Mouse (Mus musculus) embryo, embryonic 11 days (tissue): ENCODE measurements around the gene Commd7.

Experiments
- DNase-seq: peaks from one replicate; pipeline ENCODE4 v3.0.0-alpha.2; 2015

Gene Commd7

DNA sequence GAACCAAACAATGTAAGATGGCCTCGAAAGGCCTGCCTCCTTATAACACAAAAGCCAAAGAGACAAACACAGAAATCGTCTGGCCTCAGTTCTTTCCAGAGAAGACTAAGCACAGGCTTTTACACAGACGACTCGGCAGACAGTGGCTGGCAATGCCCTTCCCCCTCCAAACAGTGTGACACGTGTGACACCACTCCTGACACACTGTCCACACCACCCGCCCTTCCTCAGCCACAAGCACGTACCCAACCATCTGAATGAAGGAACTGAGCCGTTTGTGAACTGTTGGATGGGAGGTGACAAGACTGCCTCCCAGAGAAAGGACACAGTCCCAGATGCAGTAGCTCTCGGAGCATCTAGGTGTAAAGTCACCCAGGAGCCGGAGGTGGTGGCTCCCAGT lies 13.7 kb downstream of the Commd7 start:
- DNase-seq = no peak

DNA sequence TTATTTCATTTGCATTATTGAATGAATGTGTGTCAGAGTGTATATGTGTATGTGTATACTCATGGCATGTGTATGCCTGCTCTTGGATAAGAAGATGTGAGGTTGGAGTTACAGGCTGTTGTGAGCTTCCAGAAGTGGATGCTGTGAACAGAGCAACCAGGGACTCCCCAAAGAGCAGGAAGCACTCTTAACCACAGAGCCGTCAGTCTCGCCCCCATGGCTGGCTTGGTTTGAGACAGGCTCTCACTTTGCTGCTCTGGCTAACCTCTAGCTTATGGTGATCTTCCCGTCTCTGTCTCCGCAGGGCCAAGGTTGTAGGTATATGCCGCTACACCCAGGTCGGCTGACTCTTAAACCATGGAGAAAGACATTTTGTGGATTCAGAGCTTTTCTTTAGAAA lies 14.1 kb downstream of the Commd7 start:
- DNase-seq = no peak

DNA sequence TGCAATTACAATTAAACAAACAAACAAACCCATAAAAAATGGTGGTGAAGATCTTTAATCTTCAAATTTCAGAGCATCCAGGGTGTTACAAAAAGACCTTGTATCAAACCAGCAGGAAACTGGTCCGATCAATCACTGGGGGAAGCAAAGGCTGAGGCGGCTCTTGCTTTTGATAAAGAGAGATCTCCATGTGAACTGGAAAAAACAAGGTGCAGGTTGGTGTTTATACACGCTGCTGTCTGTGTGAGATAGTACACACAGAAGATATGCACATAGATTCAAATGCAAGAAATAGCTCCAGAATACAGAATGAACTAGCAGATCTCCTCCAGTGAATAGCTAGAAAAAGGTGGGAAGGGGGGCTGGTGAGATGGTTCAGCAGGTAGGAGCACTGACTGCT lies 15.7 kb downstream of the Commd7 start:
- no peak for DNase-seq

DNA sequence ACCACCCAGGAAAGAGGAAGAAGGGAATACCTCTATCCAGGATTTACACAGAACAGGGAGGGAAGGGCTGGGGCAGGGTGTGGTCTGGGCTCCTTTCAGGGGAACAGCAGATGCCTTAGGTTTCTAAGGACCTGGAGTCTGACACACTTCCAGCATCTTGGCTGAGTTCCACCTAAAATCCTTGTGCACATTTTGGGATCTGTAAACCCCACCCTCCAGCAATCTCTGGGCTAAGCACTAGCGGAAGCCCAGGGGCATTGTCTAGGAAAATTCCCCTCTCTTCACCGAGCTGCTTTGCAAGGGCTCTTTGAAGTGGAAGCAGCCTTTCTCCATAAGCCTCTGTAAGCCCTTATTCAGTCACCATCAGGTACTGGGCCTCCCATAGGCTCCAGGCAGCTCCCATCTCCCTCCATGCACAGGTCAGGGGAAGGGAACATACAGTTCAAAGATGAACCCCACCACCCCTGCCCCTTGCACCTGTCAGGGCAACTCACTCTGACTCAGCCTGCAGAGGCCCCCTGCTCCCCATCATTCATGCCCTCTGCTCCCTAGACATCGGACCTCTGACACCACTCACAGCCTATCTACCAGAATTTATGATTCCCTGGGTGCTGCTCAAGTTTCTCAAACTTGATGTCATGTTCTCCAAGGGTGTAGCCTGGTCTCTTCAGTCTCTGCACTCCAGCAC lies 19.8 kb downstream of the Commd7 start:
- DNase-seq = no peak

DNA sequence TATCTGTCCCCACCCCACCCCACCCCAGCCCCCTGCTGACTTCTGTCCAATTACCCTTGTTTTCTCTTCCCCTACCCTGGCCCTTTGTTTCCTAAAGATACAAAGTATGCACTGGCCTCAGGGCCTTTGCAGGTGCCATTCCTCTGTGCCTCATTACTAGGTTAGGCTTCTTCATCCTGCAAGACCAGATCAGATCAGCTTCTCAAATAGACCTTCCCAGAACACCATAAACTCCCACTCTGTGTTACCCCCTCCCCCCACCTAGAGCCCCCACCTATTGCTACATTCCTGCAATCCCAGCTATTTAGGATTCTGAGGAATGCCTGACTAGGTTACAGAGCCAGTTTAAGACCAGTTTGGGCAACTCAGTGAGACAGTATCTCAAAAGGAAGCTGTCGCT lies 20.8 kb downstream of the Commd7 start:
- no peak for DNase-seq

DNA sequence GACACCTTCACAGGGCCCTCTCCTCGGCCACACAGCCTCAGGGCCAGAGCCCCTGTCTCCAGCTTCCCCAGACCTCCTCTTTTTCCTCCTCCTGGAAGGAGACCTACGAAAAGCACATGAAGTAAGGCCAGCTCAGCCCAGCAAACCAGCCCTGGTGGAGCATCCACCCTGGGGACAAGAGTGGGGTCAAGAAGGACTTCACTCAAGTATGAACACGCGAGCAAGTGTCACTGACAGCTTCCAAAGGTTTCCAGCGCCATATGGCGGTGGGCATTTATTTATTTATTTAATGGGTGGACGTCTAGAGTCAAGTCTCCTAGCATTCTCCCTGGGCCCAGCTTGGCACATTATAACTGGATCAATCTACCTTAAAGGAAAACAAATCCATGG lies 21.3 kb downstream of the Commd7 start:
- no peak for DNase-seq

DNA sequence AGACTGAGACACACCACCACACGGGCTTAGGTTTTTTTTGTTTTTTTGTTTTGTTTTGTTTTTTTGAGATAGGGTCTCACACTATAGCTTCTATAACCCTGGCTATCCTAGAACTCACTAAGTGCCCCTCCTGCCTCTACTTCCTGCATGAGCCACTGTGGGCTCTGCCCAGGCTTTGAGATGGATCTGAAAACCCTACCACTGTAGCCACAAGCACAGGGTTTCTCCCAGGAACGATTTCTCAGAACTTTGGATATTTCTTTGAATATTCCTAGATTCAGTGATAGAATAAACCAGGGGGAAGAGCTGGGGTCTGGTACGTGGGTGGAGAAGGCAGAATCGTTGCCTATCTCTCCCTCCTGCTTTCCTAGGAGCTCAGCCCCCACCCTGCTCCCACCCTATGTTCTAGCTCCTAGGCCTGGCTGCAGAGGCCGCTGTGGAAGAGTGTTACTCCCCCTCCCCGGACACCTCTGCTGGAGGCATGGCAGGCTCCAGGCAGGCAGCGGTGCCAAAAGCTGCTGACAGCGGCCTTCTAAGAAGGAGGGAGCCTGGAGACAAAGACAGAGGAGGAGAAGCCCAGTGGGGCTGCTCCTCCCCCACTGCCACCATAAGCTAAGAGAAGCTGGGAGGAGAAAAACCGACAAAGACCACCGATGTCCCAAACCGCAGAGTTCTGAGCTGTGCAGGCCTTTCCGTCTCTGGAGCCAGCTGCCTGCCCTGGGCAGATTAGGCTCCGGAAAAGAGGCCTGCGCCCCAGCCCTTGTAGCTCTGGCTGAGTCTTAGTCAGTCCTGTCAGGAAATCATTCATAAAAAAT lies 21.9 kb downstream of the Commd7 start:
- peak; percentile 59 for DNase-seq

DNA sequence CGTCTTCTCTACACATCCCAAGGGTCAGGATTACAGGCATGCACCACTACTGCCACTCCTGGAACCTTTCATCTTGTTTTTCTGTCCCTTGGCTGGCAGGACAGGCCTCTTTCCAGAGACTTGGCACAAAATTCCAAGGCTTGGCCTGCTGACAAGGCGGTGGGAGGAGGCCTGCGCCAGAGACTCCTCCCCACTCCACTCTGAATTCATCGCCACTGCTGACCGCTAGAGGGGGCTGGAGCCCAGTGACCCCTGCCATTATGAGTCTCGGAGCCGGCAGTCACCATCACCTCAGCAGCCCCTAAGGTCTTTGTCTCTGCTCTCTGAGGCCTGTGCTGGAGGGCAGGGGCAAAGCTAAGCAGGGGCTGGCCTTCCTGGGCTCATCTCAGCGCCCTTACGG lies 23.0 kb downstream of the Commd7 start:
- DNase-seq = peak; percentile 89

DNA sequence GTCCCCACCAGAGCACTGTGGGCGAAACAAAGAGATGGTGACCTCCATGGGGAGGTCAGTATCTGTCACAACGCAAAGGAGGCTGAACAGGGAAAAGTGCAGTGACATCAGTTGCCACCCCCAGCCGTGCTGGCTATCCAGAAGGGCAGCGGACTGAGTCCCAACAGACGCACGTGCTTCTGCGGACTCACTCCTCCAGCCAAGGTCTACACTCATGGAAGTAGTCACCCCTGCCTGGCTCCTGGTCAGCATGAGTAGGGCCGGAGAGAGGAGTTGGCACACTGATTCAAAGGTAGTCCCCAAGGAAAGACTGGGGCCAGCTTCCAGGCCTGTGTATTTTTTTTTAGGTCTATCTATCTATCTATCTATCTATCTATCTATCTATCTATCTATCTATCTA lies 23.5 kb downstream of the Commd7 start:
- no peak for DNase-seq

DNA sequence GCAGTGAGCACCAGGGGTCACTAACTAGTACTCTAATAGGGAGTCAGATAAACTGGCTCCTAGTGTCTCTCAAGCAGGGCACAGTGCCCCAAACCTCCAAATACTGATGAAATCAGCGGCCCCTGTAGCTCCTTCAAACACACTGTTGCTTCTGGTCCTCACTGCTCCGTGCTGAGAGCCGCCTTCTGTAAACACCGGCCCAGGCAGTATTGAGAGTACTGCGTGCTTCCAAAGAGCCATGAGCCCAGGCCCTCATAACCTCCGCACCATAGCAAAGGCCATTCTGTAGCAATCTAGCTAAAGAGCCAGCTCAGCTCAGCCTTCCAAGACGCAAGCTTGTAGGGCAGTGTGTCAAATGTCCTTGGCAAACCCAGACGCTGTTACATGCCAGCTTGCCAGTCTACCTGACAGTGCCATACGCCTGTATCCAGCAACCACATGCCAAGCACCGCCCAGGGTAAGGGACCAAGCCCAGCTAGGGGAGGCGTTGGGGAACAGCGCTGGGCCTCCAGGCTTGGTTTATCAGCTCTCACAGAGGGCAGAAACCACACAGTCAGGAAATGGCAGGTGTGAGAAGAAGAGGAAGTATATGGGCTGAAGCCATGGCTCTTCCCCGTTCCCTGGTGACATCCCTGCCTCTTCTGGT lies 24.6 kb downstream of the Commd7 start:
- DNase-seq = no peak

DNA sequence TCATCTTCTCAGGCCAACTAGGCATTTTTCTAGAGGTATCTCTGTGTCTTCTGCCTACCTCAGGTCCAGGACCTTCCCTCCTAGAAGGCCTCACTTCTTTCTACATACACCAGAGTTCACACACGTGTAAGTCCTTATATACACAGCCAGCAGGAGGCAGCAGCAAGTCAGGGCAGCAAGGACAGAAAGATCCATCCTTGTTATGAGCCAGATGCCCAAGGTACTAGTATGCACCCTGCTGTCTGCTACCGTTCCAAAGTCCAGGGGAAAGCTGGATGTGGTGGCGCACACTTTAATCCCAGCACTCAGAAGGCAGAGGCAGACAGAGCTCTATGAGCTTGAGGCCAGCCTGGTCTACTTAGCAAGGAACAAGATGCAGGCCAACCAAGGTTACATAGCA lies 26.2 kb downstream of the Commd7 start:
- no peak for DNase-seq

DNA sequence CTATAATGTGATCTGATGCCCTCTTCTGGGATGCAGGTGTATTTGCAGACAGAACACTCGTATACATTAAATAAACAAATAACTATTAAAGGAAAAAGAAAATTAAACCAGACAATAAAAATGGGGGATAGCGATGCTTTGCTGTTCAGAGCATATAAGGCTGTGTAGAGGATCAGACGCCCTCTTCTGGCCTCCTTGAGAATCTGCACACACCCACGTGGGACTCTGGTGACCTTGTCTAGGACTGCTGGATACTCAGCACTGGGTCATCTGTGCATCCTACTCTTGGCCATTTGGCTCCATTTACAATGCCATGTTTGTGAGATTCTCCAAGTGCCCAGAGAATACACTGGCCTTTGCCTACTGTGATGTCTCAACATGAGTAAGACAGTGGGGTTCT lies 28.9 kb downstream of the Commd7 start:
- no peak for DNase-seq

DNA sequence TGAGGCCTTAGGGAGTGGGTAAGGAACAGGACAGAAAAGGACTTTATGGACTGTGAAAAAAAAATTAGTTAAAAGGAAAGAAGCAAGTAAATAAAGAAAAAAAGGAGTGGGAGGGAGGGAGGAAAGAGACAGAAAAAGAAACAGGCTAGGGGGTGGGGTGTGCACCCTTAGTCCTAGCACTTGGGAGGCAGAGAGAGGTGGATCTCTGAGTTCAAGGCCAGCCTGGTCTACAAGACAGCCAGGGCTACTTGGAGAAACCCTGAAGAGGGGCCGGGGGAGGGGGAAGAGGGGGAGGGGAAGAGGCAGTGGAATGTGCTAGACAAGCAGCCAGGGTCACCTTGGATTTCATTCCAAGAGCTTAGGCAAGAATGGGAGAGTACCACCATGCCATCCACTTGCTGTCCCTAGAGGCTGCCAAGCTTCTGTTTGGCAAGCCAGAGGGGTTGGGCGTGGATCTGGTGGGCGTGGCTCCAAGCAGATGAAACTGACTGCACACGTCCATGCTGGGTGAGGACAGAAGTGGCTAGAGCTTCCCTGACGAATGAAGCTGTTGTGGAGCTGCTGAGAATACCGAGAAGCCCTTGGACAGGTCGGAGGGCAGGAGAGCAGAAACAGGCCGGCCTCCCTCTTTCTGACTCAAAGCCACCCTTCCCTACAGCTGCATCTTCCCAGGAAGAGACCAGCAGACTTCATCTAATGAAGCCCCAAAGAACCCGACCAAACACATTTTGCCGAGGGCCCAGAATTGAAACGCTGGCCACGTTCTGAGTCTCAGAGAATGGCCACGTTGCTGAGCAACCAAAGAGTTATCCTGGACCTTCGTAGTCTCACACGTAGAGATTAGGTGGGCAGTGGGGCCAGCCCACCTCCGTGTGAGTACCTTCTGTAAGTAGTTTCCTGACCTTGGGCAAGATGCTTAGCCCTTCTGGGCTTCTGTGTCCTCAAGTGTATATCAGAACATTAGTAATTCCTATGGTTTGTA lies 31.6 kb downstream of the Commd7 start:
- DNase-seq = no peak

DNA sequence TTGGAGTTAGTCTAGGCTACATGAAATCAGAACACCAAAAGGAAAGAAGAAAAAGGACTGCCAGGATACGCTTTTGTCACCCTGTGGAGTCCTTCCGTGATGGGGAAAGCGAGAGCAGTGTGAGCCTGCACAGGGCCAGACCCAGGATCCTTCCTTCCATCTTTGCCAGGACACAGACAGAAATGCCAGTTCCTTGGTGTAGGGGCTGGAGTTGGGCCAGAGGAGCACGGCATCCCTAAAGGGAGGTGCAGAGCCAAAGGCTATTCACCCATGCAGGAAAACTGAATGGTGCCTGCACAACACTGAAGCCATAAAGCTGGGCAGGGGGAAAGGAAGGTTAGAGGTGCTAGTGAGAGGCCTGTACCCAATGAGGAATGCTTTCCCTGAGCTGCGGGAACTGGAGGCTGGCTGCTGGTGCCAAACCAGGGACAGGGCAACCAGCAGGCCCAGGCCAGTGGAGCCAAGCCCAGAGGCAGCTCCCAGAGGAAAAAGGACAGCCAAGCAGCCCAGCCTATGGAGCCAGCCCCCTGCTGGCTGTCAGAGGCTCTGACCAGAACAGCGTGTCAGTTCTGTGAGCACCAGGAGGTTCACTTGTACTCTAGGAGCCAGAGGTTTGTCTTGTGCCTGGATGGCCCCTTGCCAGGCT lies 32.4 kb downstream of the Commd7 start:
- peak; percentile 67 for DNase-seq

DNA sequence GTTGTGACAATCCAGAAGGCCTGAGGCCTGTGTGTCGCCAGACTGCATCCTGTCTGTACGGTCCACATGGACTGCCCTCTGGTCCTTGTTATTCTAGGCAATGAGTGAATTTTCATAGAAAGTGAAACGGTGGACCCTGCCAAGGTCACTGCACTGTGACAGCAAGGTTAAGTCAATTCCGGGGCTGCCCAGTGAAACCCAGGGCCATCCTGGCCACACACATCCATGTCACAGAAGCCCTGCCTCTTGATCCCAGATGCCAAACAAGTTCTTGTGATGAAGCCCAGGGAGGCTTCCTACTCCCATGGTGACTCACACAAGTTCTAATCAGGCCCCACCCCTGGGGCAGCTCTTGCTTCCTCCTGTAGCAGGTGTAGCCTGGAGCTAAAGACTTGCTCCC lies 35.0 kb downstream of the Commd7 start:
- no peak for DNase-seq

DNA sequence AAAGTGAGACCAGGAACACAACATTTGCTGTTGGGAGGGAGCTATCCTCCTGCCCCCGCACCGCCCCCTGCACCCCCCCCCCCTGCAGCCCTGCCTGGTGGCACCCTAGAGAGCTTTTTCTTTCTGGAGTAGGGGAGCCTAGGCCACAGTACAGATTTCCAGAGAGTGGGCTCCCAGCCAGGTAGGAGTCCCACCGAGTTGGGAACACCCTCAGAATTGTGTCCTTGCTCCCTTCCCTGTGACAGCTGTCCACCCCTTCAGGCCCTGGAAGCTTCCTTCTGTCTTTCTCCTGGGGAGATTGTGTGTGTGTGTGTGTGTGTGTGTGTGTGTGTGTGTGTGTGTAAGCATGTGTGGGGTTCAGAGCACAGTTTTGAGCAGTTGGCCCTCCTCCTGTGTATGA lies 35.6 kb downstream of the Commd7 start:
- DNase-seq = no peak

DNA sequence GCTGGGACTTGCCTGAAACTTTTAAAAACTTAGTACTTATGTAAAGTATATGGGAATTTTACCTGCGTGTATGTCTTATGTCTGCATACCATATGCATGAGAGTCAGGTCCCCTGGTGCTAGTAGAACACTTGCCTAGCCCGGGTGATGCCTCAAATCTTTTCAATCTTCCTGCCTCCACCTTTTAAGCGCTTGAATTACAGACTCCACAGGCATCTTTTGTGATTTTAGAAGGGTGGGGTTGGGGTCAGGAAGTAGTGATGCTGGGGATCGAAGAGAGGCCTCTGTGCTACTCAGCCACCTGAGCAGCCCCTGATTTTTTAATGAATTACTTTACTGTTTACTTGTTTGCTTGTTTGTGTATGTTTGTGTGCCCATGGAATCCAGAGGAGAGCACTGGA lies 37.6 kb downstream of the Commd7 start:
- DNase-seq = no peak

DNA sequence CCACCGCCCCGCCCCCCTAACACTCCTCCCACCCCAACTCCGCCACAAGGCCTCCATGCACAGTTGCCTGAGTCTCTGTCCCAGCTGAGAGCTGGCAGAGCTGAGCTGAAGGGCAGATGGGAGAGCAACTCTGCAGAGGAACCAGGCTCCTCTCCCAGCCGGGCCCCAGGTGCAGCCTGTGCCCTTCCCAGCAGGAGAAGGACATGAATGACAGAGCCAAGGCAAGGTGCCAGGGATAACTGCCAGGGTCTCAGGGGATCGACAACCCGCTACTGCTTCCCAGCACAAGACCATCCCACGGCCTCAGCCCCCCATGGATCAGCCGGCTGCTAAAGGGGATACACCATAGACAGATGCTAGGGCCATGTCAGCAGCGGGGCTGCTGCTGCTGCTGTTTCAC lies 39.4 kb downstream of the Commd7 start:
- DNase-seq = no peak

DNA sequence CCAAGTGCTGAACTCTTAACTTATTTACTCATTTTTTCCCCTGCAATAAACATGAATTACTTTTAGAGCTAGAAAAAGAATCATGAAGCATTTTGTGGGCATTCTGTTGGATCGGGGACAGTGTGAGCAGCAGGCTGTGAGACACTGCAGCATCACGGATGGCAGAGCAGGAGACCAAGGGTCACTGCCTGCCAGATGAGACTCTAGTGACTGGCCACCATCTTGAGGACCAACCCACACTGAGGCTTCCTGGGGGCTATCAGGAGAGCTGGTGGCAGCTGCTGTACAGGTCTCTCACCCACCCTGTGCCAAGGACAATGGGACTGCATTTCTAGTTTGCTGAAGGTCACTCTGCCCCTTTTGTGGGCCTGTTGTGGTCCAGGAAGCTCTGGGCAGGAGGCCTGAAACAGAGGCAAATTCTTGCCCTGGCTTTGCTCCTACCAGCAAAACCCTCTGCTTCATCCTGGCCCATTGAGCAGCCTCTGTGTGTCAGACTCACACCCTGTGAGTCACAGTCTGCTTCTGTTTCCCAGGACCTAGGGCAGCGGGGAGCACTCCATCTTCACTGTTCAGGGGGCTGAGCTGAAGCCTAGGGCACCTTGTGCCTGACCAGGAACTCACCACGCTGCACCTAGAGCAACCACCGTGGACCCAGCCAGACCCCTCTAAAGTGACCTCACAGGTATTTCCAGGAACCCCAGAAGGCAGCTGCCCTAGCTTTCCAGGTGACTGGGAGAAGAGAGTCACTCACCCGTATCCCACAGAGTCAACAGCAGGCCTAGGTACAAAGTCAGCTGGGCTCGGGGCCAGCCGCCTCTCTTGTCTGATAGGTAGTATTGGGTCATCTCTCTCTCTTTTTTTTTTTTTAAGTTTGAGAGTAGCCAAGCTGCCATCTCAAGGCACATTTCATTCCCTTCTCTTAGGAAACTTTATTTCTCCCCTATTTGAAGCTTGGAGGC lies 40.2 kb downstream of the Commd7 start:
- DNase-seq = no peak

DNA sequence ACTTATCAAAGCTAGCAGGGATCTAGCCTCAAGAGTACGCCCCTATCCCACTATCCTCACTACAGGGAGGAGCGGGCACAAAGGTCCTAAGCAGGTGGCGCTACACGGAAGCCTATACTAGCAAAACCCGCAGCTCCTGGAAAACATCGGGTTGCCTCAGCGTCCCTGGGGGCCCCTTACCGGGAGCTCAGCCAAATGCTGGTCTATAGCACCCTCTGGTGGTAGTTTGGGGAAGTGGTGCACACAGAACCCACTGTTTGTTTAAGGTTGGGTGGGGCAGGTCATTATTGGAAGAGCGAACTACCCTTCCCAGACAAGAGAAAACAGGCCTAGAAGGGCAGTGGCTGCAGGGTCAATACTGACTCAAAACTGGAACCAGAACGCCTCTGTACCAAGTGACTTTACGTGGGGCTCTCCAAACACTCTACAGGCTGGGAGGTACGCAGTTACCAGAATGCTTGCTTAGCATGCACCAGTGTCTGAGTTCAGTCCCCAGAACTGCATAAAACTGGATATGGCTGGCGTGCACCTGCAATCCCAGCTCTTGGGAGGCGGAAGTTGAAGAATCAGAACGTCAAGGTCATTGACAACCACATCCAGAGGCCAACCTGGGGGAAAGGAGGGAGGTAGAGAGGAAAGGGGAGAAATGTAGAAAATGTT lies 45.9 kb downstream of the Commd7 start:
- DNase-seq = peak; percentile 92

DNA sequence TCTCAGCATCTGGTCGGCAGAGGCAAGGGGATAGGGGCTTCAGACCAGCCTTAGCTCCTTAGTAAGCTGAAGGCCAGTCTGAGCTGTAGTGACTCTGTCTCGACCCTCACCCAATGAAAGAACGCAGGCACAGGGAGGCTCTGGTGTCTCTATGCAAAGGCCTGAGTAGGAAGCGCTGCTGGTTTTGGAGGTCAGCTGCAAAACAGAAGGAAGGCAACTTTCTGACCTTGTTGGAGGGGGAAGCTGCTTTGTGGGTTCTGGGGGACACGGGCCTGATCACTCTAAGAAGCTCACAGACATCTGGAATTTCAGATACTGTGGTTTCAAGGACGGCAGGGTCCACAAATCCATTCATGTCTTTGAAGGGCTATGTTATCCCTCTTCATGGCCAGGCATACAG lies 46.6 kb downstream of the Commd7 start:
- DNase-seq = no peak
